Mouse (Mus musculus) gastrocnemius, adult 2 months (tissue): ENCODE measurements at regions not wholly inside any gene's neighbourhood (a gene's known extent, or its start where the extent isn't known, plus 50 kb on each side); places are given as distances from the start of the nearest gene placed in this dataset.

Experiments used
- DNase-seq: peaks from one replicate; pipeline ENCODE4 v3.0.0; 2022
- H3K27ac ChIP-seq: fragments of 200-600 bp; 2 replicates; pipeline ENCODE4 v1.8.1; 2022; ENCODE audit warnings: mild to moderate bottlenecking
- H3K4me3 ChIP-seq: fragments of 200-600 bp; 2 replicates; pipeline ENCODE4 v1.8.1; 2022; ENCODE audit warnings: mild to moderate bottlenecking, moderate library complexity
- CTCF ChIP-seq: fragments of 200-600 bp; IDR thresholded peaks from 2 replicates; pipeline ENCODE4 v1.8.1; 2022; ENCODE audit warnings: antibody characterized with exemption, mild to moderate bottlenecking, moderate library complexity
- intact Hi-C: fragments of 180-260 bp; cut with DNase I; formaldehyde crosslinking; loops from one replicate; pipeline ENCODE4 v1.15.1; 2025

- TF ChIP-seq CTCF: no peak
- no peak for DNase-seq
- H3K4me3 ChIP-seq: no peak overlapping the region
- H3K27ac ChIP-seq: no peak overlapping the region
- intact Hi-C loops: no loop called here
Measured at GRCm38 (mm10) chr1:76975077-76975945, 539.6 kb downstream of the Epha4 start.

- DNase-seq: no peak
- TF ChIP-seq CTCF: no peak
- H3K27ac ChIP-seq: no peak overlapping the region
- H3K4me3 ChIP-seq: no peak overlapping the region
- intact Hi-C loops: no loop called here
Measured at GRCm38 (mm10) chr1:76980498-76981152, 534.3 kb downstream of the Epha4 start.

- no peak for TF ChIP-seq CTCF
- no peak overlapping the region for H3K4me3 ChIP-seq
- no peak for DNase-seq
- no peak overlapping the region for H3K27ac ChIP-seq
- intact Hi-C loops: no loop called here
Measured at GRCm38 (mm10) chr1:76993776-76994175, 521.1 kb downstream of the Epha4 start.

GRCm38 (mm10) chr1:77008001-77008400, 506.9 kb downstream of the Epha4 start:
- Histone ChIP-seq H3K4me3 (no peak overlapping the region), H3K27ac (no peak overlapping the region)
- intact Hi-C loops: no loop called here
- no peak for DNase-seq
- no peak for TF ChIP-seq CTCF

- DNase-seq: no peak
- no peak for TF ChIP-seq CTCF
- no peak overlapping the region for H3K27ac ChIP-seq
- H3K4me3 ChIP-seq: no peak overlapping the region
- intact Hi-C loops: no loop called here
Measured at GRCm38 (mm10) chr1:77010608-77011214, 504.2 kb downstream of the Epha4 start.

- no peak overlapping the region for H3K4me3 ChIP-seq
- no peak for TF ChIP-seq CTCF
- DNase-seq: no peak
- intact Hi-C loops: no loop called here
- no peak overlapping the region for H3K27ac ChIP-seq
Measured at GRCm38 (mm10) chr1:77027656-77028055, 487.2 kb downstream of the Epha4 start.

- H3K27ac ChIP-seq: no peak overlapping the region
- no peak for TF ChIP-seq CTCF
- no peak overlapping the region for H3K4me3 ChIP-seq
- no peak for DNase-seq
- intact Hi-C loops: no loop called here
Measured at GRCm38 (mm10) chr1:77028216-77028615, 486.7 kb downstream of the Epha4 start.

- intact Hi-C loops: no loop called here
- TF ChIP-seq CTCF: no peak
- no peak for DNase-seq
- no peak overlapping the region for H3K4me3 ChIP-seq
- H3K27ac ChIP-seq: no peak overlapping the region
Measured at GRCm38 (mm10) chr1:77029091-77029490, 485.8 kb downstream of the Epha4 start.

- no peak overlapping the region for H3K27ac ChIP-seq
- DNase-seq: peak; percentile 22
- H3K4me3 ChIP-seq: no peak overlapping the region
- no peak for TF ChIP-seq CTCF
- intact Hi-C loops: no loop called here
Measured at GRCm38 (mm10) chr1:77043749-77044564, 470.9 kb downstream of the Epha4 start.

GRCm38 (mm10) chr1:77048720-77049406, 466.0 kb downstream of the Epha4 start:
- intact Hi-C loops: no loop called here

GRCm38 (mm10) chr1:77051239-77051638, 463.6 kb downstream of the Epha4 start:
- intact Hi-C loops: no loop called here
- no peak for DNase-seq
- Histone ChIP-seq H3K4me3 (no peak overlapping the region), H3K27ac (no peak overlapping the region)
- TF ChIP-seq CTCF: no peak

More at GRCm38 (mm10) chr1:77048720-77049406, 466.0 kb downstream of the Epha4 start:
- Histone ChIP-seq H3K27ac (no peak overlapping the region), H3K4me3 (no peak overlapping the region)
- no peak for DNase-seq
- TF ChIP-seq CTCF: no peak
